Mouse (Mus musculus): ENCODE measurements at regions not wholly inside any gene's neighbourhood (a gene's known extent, or its start where the extent isn't known, plus 50 kb on each side); places are given as distances from the start of the nearest gene placed in this dataset.

DNA sequence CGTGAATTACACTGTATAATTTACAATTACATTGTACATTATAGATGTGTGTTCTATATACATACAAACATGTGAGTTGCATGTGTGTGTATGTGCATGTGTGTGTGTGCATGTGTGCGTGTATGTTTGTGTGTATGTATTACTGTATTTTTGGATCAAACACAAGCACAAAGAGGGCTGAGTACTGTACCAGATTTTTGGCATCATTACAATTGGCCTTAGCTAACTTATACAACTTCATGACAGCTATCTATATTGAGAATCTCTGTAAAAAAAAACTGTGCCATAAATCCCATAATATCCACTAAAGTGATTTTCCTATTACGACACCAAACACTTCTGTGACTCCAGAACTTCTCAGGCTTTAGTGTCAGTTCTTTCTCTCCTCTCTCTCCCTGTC is 444.9 kb downstream of the Hdgfl1 start:
- H3K4me2 ChIP-seq (ENCODE audit: low read depth, low read length) = no peak overlapping the region
- WGBS = 55% methylated on average over 3 of the region's 3 CpGs
- H3K9me3 ChIP-seq (ENCODE audit: control insufficient read depth, low read length) = no peaks in the 10 kb centered on the region
- ATAC-seq (ENCODE audit: low read depth) = peak; percentile 84
- no peak overlapping the region for H3K4me3 ChIP-seq (ENCODE audit: low read length)
- peaks cover 4% of the 10 kb centered on the region; the same call in 1 of the 2 replicates for H3K4me1 ChIP-seq (replicated peaks; ENCODE audit: control insufficient read depth, insufficient read depth, low read length)
- H3K36me3 ChIP-seq (ENCODE audit: control insufficient read depth, insufficient read depth, low read length) = no peaks in the 10 kb centered on the region
- no peak overlapping the region for H3K9ac ChIP-seq (ENCODE audit: low read length)
- H3K27ac ChIP-seq (ENCODE audit: low read length) = no peak overlapping the region
- H3K27me3 ChIP-seq (ENCODE audit: control insufficient read depth, insufficient read depth, low read depth, low read length) = no peaks in the 10 kb centered on the region

GRCm38 (mm10) chr13:26324633-26325032 is 445.3 kb downstream of the Hdgfl1 start:
- Histone ChIP-seq H3K36me3 (ENCODE audit: control insufficient read depth, insufficient read depth, low read length) (no peaks in the 10 kb centered on the region), H3K4me2 (ENCODE audit: low read depth, low read length) (no peak overlapping the region), H3K27ac (ENCODE audit: low read length) (no peak overlapping the region), H3K4me3 (ENCODE audit: low read length) (no peak overlapping the region), H3K4me1 (replicated peaks; ENCODE audit: control insufficient read depth, insufficient read depth, low read length) (peaks cover 4% of the 10 kb centered on the region; the same call in 1 of the 2 replicates), H3K9me3 (ENCODE audit: control insufficient read depth, low read length) (no peaks in the 10 kb centered on the region), H3K9ac (ENCODE audit: low read length) (no peak overlapping the region), H3K27me3 (ENCODE audit: control insufficient read depth, insufficient read depth, low read depth, low read length) (no peaks in the 10 kb centered on the region)
- peak; percentile 92 for ATAC-seq (ENCODE audit: low read depth)
- WGBS = 46% methylated on average over 6 of the region's 6 CpGs

DNA sequence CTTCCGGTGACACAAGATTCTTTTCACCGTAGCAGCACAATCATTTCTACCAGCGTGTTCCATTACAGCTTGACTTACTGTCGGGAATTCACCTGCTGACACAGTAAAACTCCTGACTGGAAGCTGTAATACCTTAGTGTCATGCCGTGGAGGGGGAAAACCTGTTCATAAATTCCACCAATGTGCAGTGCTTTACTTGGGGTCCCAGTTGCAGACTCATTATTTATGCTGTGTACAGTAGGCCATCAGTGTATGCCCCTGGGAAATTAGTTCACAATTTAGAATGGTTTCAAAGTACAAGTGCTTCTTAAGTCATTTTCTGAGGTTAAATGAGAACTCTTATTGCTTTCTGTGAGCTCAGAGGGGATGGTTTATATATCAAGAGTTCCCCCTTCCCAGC is 451.4 kb downstream of the Hdgfl1 start:
- Histone ChIP-seq H3K4me1 (replicated peaks; ENCODE audit: control insufficient read depth, insufficient read depth, low read length) (peaks cover 1% of the 10 kb centered on the region; the same call in 1 of the 2 replicates), H3K9me3 (ENCODE audit: control insufficient read depth, low read length) (no peaks in the 10 kb centered on the region), H3K27me3 (ENCODE audit: control insufficient read depth, insufficient read depth, low read depth, low read length) (no peaks in the 10 kb centered on the region), H3K36me3 (ENCODE audit: control insufficient read depth, insufficient read depth, low read length) (no peaks in the 10 kb centered on the region), H3K4me2 (ENCODE audit: low read depth, low read length) (no peak overlapping the region), H3K27ac (ENCODE audit: low read length) (no peak overlapping the region), H3K4me3 (ENCODE audit: low read length) (no peak overlapping the region), H3K9ac (ENCODE audit: low read length) (no peak overlapping the region)
- ATAC-seq (ENCODE audit: low read depth) = no peak
- 83% methylated on average over 5 of the region's 5 CpGs for whole genome bisulfite sequencing

- Histone ChIP-seq H3K4me3 (ENCODE audit: low read length) (no peak overlapping the region), H3K4me1 (replicated peaks; ENCODE audit: control insufficient read depth, insufficient read depth, low read length) (no peaks in the 10 kb centered on the region), H3K9ac (ENCODE audit: low read length) (no peak overlapping the region), H3K9me3 (ENCODE audit: control insufficient read depth, low read length) (no peaks in the 10 kb centered on the region), H3K27me3 (ENCODE audit: control insufficient read depth, insufficient read depth, low read depth, low read length) (no peaks in the 10 kb centered on the region), H3K36me3 (ENCODE audit: control insufficient read depth, insufficient read depth, low read length) (no peaks in the 10 kb centered on the region), H3K27ac (ENCODE audit: low read length) (no peak overlapping the region), H3K4me2 (ENCODE audit: low read depth, low read length) (no peak overlapping the region)
- WGBS = 54% methylated on average over 7 of the region's 7 CpGs
- ATAC-seq (ENCODE audit: low read depth) = peak; percentile 70
Measured at GRCm38 (mm10) chr13:26312246-26313010, 457.5 kb downstream of the Hdgfl1 start.

DNA sequence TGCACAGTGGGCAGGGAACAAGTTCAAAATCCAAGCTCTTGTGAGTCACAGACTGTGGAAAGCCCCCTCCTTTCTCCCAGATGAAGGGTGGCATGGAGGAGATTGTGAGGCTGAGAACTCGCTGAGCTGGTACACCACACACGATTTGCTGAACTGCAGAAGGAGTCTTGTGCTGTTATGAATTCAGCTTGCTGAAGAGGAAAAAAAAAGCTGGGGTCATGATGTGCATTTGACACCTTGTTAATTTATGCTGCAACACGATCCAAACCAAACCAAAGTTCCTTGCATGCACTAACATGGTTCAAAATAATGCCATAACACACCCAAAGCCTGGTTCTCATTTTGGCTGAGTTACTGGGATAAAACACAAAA is 485.9 kb downstream of the Hdgfl1 start:
- Histone ChIP-seq H3K36me3 (ENCODE audit: control insufficient read depth, insufficient read depth, low read length) (no peaks in the 10 kb centered on the region), H3K4me1 (replicated peaks; ENCODE audit: control insufficient read depth, insufficient read depth, low read length) (no peaks in the 10 kb centered on the region), H3K9ac (ENCODE audit: low read length) (no peak overlapping the region), H3K27me3 (ENCODE audit: control insufficient read depth, insufficient read depth, low read depth, low read length) (no peaks in the 10 kb centered on the region), H3K9me3 (ENCODE audit: control insufficient read depth, low read length) (no peaks in the 10 kb centered on the region), H3K27ac (ENCODE audit: low read length) (no peak overlapping the region), H3K4me2 (ENCODE audit: low read depth, low read length) (no peak overlapping the region), H3K4me3 (ENCODE audit: low read length) (no peak overlapping the region)
- 46% methylated on average over 3 of the region's 3 CpGs for WGBS
- ATAC-seq (ENCODE audit: low read depth) = no peak

- Histone ChIP-seq H3K27me3 (ENCODE audit: control insufficient read depth, insufficient read depth, low read depth, low read length) (no peaks in the 10 kb centered on the region), H3K27ac (ENCODE audit: low read length) (no peak overlapping the region), H3K4me2 (ENCODE audit: low read depth, low read length) (no peak overlapping the region), H3K4me3 (ENCODE audit: low read length) (no peak overlapping the region), H3K9ac (ENCODE audit: low read length) (no peak overlapping the region), H3K36me3 (ENCODE audit: control insufficient read depth, insufficient read depth, low read length) (no peaks in the 10 kb centered on the region), H3K4me1 (replicated peaks; ENCODE audit: control insufficient read depth, insufficient read depth, low read length) (no peaks in the 10 kb centered on the region), H3K9me3 (ENCODE audit: control insufficient read depth, low read length) (no peaks in the 10 kb centered on the region)
- 0 out of 2 replicates have a peak, but pooled peaks have one; percentile 26 for ATAC-seq (ENCODE audit: low read depth)
- 53% methylated on average over 6 of the region's 6 CpGs for WGBS
Measured at GRCm38 (mm10) chr13:26283397-26284072, 486.4 kb downstream of the Hdgfl1 start.

- Histone ChIP-seq H3K4me2 (ENCODE audit: low read depth, low read length) (no peak overlapping the region), H3K4me1 (replicated peaks; ENCODE audit: control insufficient read depth, insufficient read depth, low read length) (no peaks in the 10 kb centered on the region), H3K27ac (ENCODE audit: low read length) (no peak overlapping the region), H3K9ac (ENCODE audit: low read length) (no peak overlapping the region), H3K36me3 (ENCODE audit: control insufficient read depth, insufficient read depth, low read length) (no peaks in the 10 kb centered on the region), H3K27me3 (ENCODE audit: control insufficient read depth, insufficient read depth, low read depth, low read length) (no peaks in the 10 kb centered on the region), H3K4me3 (ENCODE audit: low read length) (no peak overlapping the region), H3K9me3 (ENCODE audit: control insufficient read depth, low read length) (no peaks in the 10 kb centered on the region)
- ATAC-seq (ENCODE audit: low read depth) = no peak
- WGBS = 47% methylated on average over 3 of the region's 3 CpGs
Measured at GRCm38 (mm10) chr13:26282291-26282690, 487.7 kb downstream of the Hdgfl1 start.

DNA sequence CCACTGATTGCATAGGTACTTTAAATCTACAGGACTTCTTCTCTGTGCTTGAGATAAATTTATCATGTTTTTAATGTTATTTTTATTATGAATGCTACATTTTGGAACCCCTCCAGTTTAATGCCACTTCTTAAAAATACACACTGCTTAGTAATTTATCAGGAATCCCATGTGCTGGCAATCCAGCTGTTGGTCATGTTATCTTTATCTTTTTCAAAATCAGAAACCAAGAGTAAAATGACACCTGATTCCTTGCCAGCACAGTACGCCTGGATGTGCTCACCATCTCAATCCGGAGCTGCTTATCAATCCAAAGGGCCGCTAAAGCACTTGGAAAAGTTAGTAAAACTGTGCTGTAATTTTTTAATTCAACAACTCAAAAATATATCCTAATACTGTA is 497.1 kb downstream of the Hdgfl1 start:
- H3K4me3 ChIP-seq (ENCODE audit: low read length) = no peak overlapping the region
- no peak overlapping the region for H3K9ac ChIP-seq (ENCODE audit: low read length)
- no peak for ATAC-seq (ENCODE audit: low read depth)
- H3K36me3 ChIP-seq (ENCODE audit: control insufficient read depth, insufficient read depth, low read length) = no peaks in the 10 kb centered on the region
- 56% methylated on average over 3 of the region's 3 CpGs for WGBS
- no peaks in the 10 kb centered on the region for H3K27me3 ChIP-seq (ENCODE audit: control insufficient read depth, insufficient read depth, low read depth, low read length)
- no peak overlapping the region for H3K27ac ChIP-seq (ENCODE audit: low read length)
- H3K4me2 ChIP-seq (ENCODE audit: low read depth, low read length) = no peak overlapping the region
- H3K9me3 ChIP-seq (ENCODE audit: control insufficient read depth, low read length) = no peaks in the 10 kb centered on the region
- no peaks in the 10 kb centered on the region for H3K4me1 ChIP-seq (replicated peaks; ENCODE audit: control insufficient read depth, insufficient read depth, low read length)

GRCm38 (mm10) chr13:26267501-26267900 is 502.5 kb downstream of the Hdgfl1 start:
- H3K4me1 ChIP-seq (replicated peaks; ENCODE audit: control insufficient read depth, insufficient read depth, low read length) = no peaks in the 10 kb centered on the region
- no peak overlapping the region for H3K4me2 ChIP-seq (ENCODE audit: low read depth, low read length)
- H3K27ac ChIP-seq (ENCODE audit: low read length) = no peak overlapping the region
- no peaks in the 10 kb centered on the region for H3K27me3 ChIP-seq (ENCODE audit: control insufficient read depth, insufficient read depth, low read depth, low read length)
- H3K9me3 ChIP-seq (ENCODE audit: control insufficient read depth, low read length) = no peaks in the 10 kb centered on the region
- H3K4me3 ChIP-seq (ENCODE audit: low read length) = no peak overlapping the region
- no peak overlapping the region for H3K9ac ChIP-seq (ENCODE audit: low read length)
- 89% methylated on average over 2 of the region's 2 CpGs for WGBS
- ATAC-seq (ENCODE audit: low read depth) = no peak
- H3K36me3 ChIP-seq (ENCODE audit: control insufficient read depth, insufficient read depth, low read length) = no peaks in the 10 kb centered on the region
